Mouse (Mus musculus) ES-E14 (cell line): ENCODE measurements around the gene Trim45.

Experiments used
- CHD2 ChIP-seq: IDR thresholded peaks from 2 replicates; pipeline ENCODE4 v1.6.1; 2014; ENCODE audit warnings: mild to moderate bottlenecking, low read depth, low read length, inconsistent platforms
- HCFC1 ChIP-seq: IDR thresholded peaks from 2 replicates; pipeline ENCODE4 v1.6.1; 2012; ENCODE audit warnings: low read length, inconsistent platforms, borderline replicate concordance; ENCODE audit not compliant: insufficient read depth
- MAFK ChIP-seq: IDR thresholded peaks from 2 replicates; pipeline ENCODE4 v1.6.1; 2014; ENCODE audit warnings: mild to moderate bottlenecking, low read depth, low read length, inconsistent platforms; ENCODE audit not compliant: insufficient read depth

- TF ChIP-seq CHD2 (no peak), HCFC1 (no peak), MAFK (no peak)
Observed at GRCm38 (mm10) chr3:100881843-100882634, 40.0 kb upstream of the Trim45 start.
